22 mouse cellular contexts compared by ENCODE assay signal in the genomic region with DNA sequence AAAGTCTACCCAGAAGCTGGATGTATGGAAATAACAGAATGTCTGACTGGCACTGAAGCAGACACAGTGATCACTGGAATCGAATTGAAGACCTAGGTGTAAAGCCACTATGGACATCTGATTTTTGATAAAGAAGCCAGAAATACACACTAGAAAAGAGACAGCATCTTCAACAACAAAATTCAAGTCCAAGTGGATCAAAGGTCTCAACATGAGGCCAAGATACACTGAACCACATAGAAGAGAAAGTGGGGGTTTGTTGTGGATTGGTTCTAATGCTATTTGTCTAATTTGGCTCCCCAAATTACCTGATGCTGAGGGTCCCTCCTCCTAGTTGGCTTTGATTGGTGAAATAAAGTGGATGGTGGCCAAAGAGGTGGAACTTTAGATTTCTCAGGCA.
"Had no signal": no experiment of that assay in that cellular context is flagged by ENCODE, and none has a peak within 500 bp of the region (broad histone marks: within the 10 kb centered on the region; RNA-seq: fewer than 3 reads in every experiment).

No protein-coding gene starts in this region.

- H3K4me2 ChIP-seq: lung, embryonic 15.5 days; midbrain, embryonic 11.5 days; midbrain, embryonic 13.5 days; midbrain, embryonic 15.5 days; neural tube, embryonic 13.5 days; neural tube, embryonic 15.5 days had no signal

- H3K4me1 ChIP-seq: lung, embryonic 15.5 days; midbrain, embryonic 13.5 days; midbrain, embryonic 15.5 days; neural tube, embryonic 13.5 days; neural tube, embryonic 15.5 days had no signal

- ATAC-seq: liver, postnatal 0 days; lung, postnatal 0 days; midbrain, embryonic 13.5 days; midbrain, embryonic 15.5 days had no signal

- H3K4me3 ChIP-seq: lung, embryonic 15.5 days; megakaryocyte, embryonic 14.5 days; midbrain, embryonic 13.5 days; midbrain, embryonic 15.5 days; myocyte; neural tube, embryonic 13.5 days; neural tube, embryonic 15.5 days had no signal

- DNase-seq: liver, postnatal 0 days; lung, adult 2 months; lung, postnatal 14 days; lung, postnatal 36 days; retina, postnatal 1 day; right cerebral cortex, adult 18-20 months; right cerebral cortex, postnatal 25 days; right cerebral cortex, postnatal 4 days; spleen, adult 18-20 months; thymus, adult 18-20 months; thymus, postnatal 14 days; thymus, postnatal 36 days had no signal

- H3K9me3 ChIP-seq: lung, embryonic 15.5 days; megakaryocyte, embryonic 14.5 days; midbrain, embryonic 13.5 days; midbrain, embryonic 15.5 days; neural tube, embryonic 13.5 days; neural tube, embryonic 15.5 days had no signal

- H3K9ac ChIP-seq: liver, postnatal 0 days; lung, embryonic 15.5 days; midbrain, embryonic 13.5 days; midbrain, embryonic 15.5 days; neural tube, embryonic 13.5 days; neural tube, embryonic 15.5 days had no signal

- H3K27ac ChIP-seq: lung, embryonic 15.5 days; macrophage; midbrain, embryonic 13.5 days; midbrain, embryonic 15.5 days; neural tube, embryonic 13.5 days; neural tube, embryonic 15.5 days had no signal

- H3K27me3 ChIP-seq: lung, embryonic 15.5 days; midbrain, embryonic 13.5 days; midbrain, embryonic 15.5 days; neural tube, embryonic 13.5 days; neural tube, embryonic 15.5 days had no signal
